Mouse (Mus musculus) urinary bladder, postnatal 36 days (tissue): Measurements from ENCODE around the gene Mcts2.

ENCODE experiments used
- DNase-seq, 2 experiments: peaks; one replicate each; pipeline ENCODE4 v3.0.0; 2022; ENCODE audit warnings: low spot score in 2 of 2, mixed read lengths in 1 of 2

Gene Mcts2

GRCm38 (mm10) chr2:152686399-152686798, 436 bp upstream of the Mcts2 start:
- DNase-seq, result no peak

- no peak for DNase-seq
Observed at GRCm38 (mm10) chr2:152691564-152692217, 4.9 kb downstream of the Mcts2 start.

- DNase-seq, result peak; percentile 60 to 68
Observed at GRCm38 (mm10) chr2:152693233-152693632, 6.4 kb downstream of the Mcts2 start.

DNA sequence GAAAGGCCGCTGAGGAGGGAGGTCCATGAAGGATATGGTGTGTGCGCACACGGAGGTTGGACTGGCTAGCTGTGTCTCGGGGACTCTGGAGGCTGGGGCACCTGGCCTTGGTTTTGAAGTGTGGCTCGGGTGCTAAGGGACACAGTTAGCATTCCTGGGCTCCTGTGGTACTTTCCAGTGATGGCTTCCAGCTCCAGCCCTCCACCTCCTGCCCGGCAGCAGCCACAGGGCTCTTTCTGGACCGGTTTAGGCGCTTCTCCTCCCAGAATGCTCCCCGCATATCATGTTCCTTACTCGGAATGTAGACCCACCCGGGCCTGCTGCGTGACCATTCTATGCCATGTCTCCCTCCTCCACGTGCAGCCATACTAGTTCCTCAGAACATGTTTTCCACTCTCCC, 6.9 kb downstream of the Mcts2 start:
- no peak for DNase-seq

DNA sequence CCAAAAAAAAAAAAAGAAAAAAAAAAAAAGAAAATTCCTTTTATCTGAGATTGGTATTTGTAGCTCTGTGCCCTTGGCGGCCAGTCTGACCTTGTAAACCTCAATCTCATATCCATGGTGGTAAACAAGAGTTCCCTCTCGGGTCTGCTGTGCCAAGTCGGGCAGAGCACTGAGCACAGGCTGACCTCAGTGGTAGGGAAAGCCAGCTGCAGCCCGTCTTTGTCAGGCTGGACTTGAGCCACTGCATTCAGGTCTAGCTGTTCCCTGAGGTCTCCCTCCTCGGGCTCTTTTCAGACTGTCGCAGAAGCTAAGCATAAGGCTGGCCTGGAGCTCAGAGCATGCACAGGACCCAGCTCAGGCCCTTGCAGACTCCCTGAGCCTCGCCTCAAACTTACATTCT, 7.9 kb downstream of the Mcts2 start:
- no peak for DNase-seq

DNA sequence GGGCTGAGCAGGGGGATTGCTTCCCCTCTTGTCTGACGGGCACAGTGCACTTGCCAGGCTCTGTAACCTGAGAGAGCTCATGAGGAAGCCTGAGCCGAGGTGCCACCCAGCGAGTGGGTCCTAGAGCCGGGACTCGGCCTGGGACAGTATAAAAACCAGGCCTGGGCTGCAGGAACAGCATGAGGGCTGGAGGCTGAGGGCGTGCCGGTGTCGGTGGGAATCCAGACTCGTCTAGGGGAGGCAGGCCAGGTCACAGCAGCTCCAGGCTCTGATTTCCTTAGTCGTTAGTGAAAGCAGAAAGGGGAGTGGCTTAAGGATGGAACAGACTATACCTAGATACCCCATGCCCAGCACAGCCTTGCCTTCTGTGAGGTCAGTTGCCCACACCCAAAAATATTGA, 9.2 kb downstream of the Mcts2 start:
- no peak for DNase-seq

- peak; percentile 88 to 93 for DNase-seq
Observed at GRCm38 (mm10) chr2:152696476-152697164, 9.8 kb downstream of the Mcts2 start.

DNA sequence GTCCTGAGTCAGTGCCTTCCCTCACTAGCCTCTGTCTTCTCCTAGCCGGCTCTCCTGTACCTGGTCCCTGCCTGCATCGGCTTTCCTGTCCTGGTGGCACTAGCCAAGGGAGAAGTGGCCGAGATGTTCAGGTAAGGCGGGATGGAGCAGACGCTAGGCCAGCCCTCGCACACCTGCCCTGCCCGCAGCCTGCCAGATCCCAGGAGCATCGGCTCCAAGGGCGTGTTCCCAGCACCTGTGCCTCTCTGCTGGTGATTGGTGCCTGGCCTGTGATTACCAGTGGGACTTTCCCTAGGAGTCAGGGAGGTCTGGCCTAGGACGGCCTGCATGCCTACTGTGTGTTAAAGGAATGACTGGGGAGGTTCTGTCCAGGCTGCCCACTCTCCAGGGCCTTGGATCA, 13.3 kb downstream of the Mcts2 start:
- DNase-seq, result no peak

DNA sequence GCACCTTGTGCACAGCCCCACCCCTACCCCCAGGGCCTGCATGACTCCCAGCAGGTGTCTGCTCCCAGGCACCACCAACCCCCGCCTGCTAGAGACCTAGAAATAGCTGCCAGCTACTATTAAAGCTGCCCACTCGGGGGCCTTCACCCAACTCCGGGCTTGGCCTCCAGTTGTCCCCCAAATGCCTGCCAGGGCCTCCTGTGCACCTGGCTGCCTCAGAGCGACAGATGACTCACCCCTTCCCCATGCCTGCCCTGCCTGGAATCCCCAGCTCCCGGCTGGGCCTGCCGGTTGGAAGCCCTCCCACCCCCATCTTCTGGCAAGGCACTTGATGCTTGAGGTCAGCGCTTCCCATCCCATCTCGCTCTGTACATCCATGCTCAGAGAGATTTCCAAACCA, 13.9 kb downstream of the Mcts2 start:
- no peak for DNase-seq

- DNase-seq, result no peak
Observed at GRCm38 (mm10) chr2:152703596-152704255, 16.9 kb downstream of the Mcts2 start.

GRCm38 (mm10) chr2:152704256-152704605, 17.4 kb downstream of the Mcts2 start:
- no peak for DNase-seq

DNA sequence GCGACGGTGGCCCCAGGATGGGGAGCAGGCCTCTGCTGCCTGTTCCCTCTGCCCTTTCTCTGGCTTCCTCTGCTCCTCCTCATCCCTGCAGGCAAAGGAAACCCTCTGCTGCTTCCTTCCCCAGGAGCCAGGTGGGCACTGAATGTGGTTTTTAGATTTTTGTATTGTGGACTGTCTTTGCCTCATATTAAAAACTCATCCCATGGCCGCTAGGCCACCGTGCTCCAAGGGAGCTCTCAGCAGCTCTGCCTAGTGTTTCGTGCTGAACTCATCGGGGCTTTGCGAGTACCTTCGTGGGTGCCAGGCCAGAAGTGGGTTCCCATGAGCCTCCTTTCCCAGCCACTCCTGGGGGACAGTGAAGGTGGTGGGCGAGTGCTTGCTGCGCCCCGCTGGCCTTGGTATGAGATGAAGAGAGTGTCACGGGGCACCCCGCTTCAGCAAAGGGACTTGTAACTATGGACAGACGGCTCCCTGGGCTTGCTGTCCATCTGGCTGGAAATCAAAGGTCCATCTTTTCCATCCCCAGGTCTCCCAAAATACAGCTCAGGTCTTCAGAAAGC, 18.1 kb downstream of the Mcts2 start:
- DNase-seq, result no peak

DNA sequence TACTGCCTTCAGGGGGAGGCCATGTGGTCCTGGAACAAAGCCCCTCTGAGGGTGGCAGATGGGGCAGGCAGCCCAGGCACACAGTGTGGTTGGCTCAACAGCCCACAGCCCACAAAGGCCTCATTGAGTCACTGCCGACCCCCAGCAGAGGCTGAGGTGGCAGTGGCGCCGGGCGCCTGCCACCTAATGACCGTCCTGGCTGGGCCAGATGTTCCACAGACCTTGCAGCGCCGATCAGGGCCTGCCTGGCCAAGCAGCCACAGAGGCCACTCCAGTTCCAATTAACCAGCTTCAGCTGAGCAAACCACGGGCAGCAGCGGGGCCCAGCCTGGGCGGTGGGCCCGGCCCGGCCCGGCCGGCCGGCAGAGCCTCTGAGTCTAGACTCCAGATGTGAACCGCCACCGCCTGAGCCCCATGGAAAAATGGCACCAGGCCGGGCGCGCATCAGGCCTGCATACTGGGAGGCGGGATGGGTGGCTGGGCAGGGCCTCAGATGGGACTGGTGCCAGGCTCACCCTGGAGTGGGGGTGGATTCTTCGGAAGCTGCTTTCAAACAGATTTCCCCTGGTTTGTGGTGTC, 19.2 kb downstream of the Mcts2 start:
- DNase-seq, result peak in 1 of 2 experiments; percentile 67

DNA sequence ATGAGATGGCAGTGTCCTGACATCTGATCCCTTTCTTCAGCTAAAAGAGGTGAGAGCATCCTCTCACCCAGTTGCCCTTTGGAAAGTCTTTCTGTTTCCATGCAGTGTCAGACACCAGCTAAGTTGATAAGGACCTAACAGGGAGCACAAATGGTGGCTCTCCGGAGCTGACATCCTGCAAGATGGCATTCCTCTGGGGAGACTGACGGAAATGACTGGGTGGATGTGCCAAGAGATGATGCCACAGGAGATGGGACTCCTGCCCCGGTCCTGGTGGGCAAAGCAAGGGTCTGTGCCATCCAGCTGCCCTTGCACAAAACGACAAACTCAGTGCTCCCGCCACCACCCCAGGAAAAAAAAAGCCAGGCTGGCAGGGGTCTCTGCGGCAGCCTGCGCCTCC, 20.4 kb downstream of the Mcts2 start:
- no peak for DNase-seq

- peak; percentile 86 to 94 for DNase-seq
Observed at GRCm38 (mm10) chr2:152707627-152708026, 20.8 kb downstream of the Mcts2 start.

GRCm38 (mm10) chr2:152709066-152709465, 22.2 kb downstream of the Mcts2 start:
- no peak for DNase-seq

DNA sequence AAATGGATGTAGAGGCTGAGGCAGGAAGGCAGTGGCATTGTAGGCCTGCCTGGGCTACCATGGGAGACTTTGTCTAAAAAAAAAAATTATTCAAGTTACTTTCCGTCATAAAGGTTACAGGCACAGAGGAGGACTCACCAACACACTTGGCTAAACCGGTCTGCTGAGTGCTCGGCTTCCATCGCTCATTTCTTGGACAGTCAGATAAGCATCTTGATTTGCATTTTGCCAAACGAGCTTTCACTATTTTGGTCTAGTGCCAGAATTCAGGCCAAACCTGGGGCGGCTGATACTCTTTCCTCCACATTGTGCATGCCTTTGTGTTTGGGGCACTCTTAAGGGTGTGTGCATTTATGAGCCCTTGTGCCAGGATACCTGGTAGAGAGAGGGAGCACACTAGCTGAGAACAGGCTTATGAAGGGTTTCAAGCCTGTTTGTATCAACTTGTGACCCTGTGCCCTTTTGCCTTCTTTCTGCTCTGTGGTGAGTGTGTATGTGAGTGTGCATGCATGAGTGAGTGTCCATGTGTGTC, 29.5 kb downstream of the Mcts2 start:
- DNase-seq, result peak; percentile 70 to 74

DNA sequence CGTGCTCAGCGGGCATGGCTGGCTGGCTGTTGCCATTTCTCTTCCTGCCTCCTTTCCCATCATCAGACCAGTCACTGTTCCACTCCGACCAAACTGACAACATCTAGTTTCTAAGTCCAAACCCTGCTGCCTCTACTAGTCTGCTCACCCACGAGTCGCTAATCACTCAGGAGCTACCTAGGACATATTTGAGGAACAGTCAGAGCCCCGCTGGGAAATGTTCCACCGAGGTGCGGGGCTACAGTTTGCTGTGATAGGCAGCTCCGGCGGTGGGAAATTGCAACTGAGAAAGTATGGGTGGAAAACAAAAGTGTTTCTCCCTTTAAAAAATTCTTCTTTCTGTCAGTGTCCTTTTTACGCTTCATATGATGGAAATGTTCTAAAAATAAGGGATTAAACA, 30.8 kb downstream of the Mcts2 start:
- DNase-seq, result no peak

DNA sequence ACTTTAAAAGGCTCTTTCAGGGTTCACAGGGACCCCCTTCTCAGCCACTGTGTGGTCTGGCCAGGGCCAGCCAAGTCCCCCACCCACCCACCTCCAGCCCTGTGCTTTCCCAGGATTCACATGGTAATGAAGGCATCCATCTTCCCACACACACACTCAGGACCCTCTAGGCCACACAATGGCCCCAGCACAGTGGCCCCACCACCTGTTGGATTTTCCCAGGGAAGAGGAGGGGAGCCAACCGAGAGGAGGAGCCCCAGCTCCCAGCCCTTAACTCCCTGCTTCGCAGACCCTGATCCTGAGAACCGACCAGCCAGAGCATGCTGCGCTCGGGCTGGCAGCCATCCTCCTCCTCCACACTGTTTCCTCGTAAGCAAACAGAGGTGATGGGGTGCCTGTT, 31.2 kb downstream of the Mcts2 start:
- no peak for DNase-seq

DNA sequence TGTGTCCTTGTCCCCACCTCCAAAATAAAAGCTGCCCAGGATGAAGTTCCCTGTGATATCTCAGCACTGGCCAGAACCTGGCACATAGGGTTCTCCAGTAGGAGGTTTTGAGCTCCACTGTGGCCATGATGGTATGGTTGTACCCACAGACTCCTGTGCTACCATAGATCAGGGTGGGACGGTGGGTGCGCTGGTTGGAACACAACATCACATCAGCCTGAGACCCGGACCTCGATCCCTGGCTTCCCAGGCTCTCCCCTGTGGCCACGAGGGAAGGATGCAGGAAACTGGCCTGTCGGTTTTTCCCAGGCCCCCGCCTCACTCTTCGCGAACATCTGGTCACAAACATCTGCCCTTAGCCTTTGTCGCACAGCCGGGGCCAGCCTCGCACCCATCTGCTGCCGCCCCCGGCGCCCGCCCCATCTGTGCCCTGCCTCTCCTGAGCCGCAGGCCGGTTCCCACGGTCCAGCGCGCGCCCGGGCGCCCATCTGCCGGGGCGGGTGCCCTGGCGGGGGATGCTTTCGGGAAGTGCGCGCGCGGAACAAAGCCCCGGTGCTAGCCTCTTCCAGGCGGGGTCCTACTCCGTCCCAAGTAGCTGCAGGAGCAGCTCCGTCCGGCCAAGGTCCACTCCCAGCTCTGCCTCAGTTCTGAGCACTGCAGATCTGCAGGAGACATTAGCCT, 37.0 kb downstream of the Mcts2 start:
- DNase-seq, result no peak

- DNase-seq, result no peak
Observed at GRCm38 (mm10) chr2:152724332-152724723, 37.5 kb downstream of the Mcts2 start.
